Mouse (Mus musculus) Patski (cell line): ENCODE results near the gene Aff3. TPM values are rescaled to one million over a fixed set of nuclear protein-coding genes. Genes with fewer than 3 reads are reported as not detected.

Experiments
- ATAC-seq: fragments of 100-300 bp; one replicate; pipeline ENCODE4 v1.8.0; 2021
- CTCF ChIA-PET: fragments of 350-600 bp; sonication (Branson Sonifier 250); formaldehyde crosslinking; loops from one replicate; lab custom pipeline; 2022; ENCODE audit warnings: inconsistent platforms; lab: Charles Lee
- POLR2A ChIA-PET: fragments of 350-600 bp; sonication (Branson Sonifier 250); formaldehyde crosslinking; loops from one replicate; lab custom pipeline; 2022; ENCODE audit warnings: antibody characterized with exemption, inconsistent platforms; lab: Charles Lee
- DNase-seq: peaks from one replicate; pipeline ENCODE4 v3.0.0-alpha.2; 2011; ENCODE audit warnings: low read depth, low spot score
- H3K27me3 ChIP-seq: fragments of 371-371 bp; one replicate; pipeline ENCODE4 v1.5.1; 2021
- CTCF ChIP-seq: fragments of 100-300 bp; IDR thresholded peaks from one replicate; pipeline ENCODE4 v1.5.1; 2021
- in situ Hi-C: fragments of 300-500 bp; cut with MboI; formaldehyde crosslinking; loops from 3 replicates; pipeline ENCODE4 v1.11.1; 2018; ENCODE audit warnings: low pct_unique_long_range_greater_than_20kb, mixed read lengths
- polyA plus RNA-seq: library from polyadenylated mRNA; unstranded; gene quantifications from one replicate; pipeline ENCODE4 v1.2.3, GENCODE M21; 2021

Gene Aff3
- polyA plus RNA-seq, 1 experiment from 2014 or later: 0.39 TPM

- no peak for TF ChIP-seq CTCF
- peaks cover 14% of the 10 kb centered on the region for H3K27me3 ChIP-seq
- no peak for ATAC-seq
- POLR2A ChIA-PET: no interaction called here
- CTCF ChIA-PET: no interaction called here
- in situ Hi-C loops: no loop called here
- DNase-seq: no peak
Observed at GRCm38 (mm10) chr1:38679890-38680289, 15.1 kb upstream of the Aff3 start.

GRCm38 (mm10) chr1:38671756-38672155, 7.0 kb upstream of the Aff3 start:
- TF ChIP-seq CTCF: no peak
- DNase-seq: no peak
- H3K27me3 ChIP-seq: peaks cover 18% of the 10 kb centered on the region
- ChIA-PET CTCF (no interaction called here), POLR2A (no interaction called here)
- in situ Hi-C loops: no loop called here
- ATAC-seq: no peak

GRCm38 (mm10) chr1:38671019-38671418, 6.3 kb upstream of the Aff3 start:
- POLR2A ChIA-PET: no interaction called here
- no peak for ATAC-seq
- CTCF ChIA-PET: interaction anchor here (1.0 kb wide), 1 partner anchor 15 kb away, joined by 3 read pairs; no protein-coding TSS in a partner anchor
- no peak for TF ChIP-seq CTCF
- DNase-seq: no peak
- peaks cover 18% of the 10 kb centered on the region for H3K27me3 ChIP-seq
- in situ Hi-C loops: no loop called here

- DNase-seq (no peak), ATAC-seq (no peak)
- in situ Hi-C loops: no loop called here
- CTCF ChIA-PET: no interaction called here
- peaks cover 10% of the 10 kb centered on the region for H3K27me3 ChIP-seq
- no peak for TF ChIP-seq CTCF
- POLR2A ChIA-PET: no interaction called here
Observed at GRCm38 (mm10) chr1:38668327-38668726, 3.6 kb upstream of the Aff3 start.

- CTCF ChIA-PET: no interaction called here
- peaks cover 10% of the 10 kb centered on the region for H3K27me3 ChIP-seq
- TF ChIP-seq CTCF: no peak
- POLR2A ChIA-PET: no interaction called here
- in situ Hi-C loops: no loop called here
- ATAC-seq (no peak), DNase-seq (no peak)
Observed at GRCm38 (mm10) chr1:38667892-38668291, 3.1 kb upstream of the Aff3 start.

- DNase-seq (no peak), ATAC-seq (no peak)
- in situ Hi-C loops: no loop called here
- H3K27me3 ChIP-seq: peaks cover 10% of the 10 kb centered on the region
- CTCF ChIA-PET: no interaction called here
- POLR2A ChIA-PET: no interaction called here
- no peak for TF ChIP-seq CTCF
Observed at GRCm38 (mm10) chr1:38666766-38667118, 2.0 kb upstream of the Aff3 start.

- POLR2A ChIA-PET: no interaction called here
- in situ Hi-C loops: no loop called here
- peaks cover 7% of the 10 kb centered on the region for H3K27me3 ChIP-seq
- ATAC-seq (no peak), DNase-seq (no peak)
- CTCF ChIA-PET: no interaction called here
- TF ChIP-seq CTCF: no peak
Observed at GRCm38 (mm10) chr1:38666111-38666765, 1.5 kb upstream of the Aff3 start.

GRCm38 (mm10) chr1:38665611-38666010, 856 bp upstream of the Aff3 start:
- ChIA-PET CTCF (no interaction called here), POLR2A (no interaction called here)
- DNase-seq (no peak), ATAC-seq (no peak)
- TF ChIP-seq CTCF: no peak
- H3K27me3 ChIP-seq: peaks cover 3% of the 10 kb centered on the region
- in situ Hi-C loops: no loop called here

GRCm38 (mm10) chr1:38664261-38664660, 494 bp downstream of the Aff3 start:
- DNase-seq (no peak), ATAC-seq (no peak)
- ChIA-PET POLR2A (no interaction called here), CTCF (no interaction called here)
- TF ChIP-seq CTCF: no peak
- in situ Hi-C loops: no loop called here
- no peaks in the 10 kb centered on the region for H3K27me3 ChIP-seq

- CTCF ChIA-PET: no interaction called here
- POLR2A ChIA-PET: no interaction called here
- in situ Hi-C loops: no loop called here
- no peaks in the 10 kb centered on the region for H3K27me3 ChIP-seq
- ATAC-seq (no peak), DNase-seq (no peak)
- TF ChIP-seq CTCF: no peak
Observed at GRCm38 (mm10) chr1:38662616-38663193, 2.0 kb downstream of the Aff3 start.

- ATAC-seq (no peak), DNase-seq (no peak)
- CTCF ChIA-PET: interaction anchor here (2.0 kb wide), 1 partner anchor 473 kb away, joined by 7 read pairs; no protein-coding TSS in a partner anchor
- POLR2A ChIA-PET: interaction anchor here (0.6 kb wide), 1 partner anchor 23 kb away, joined by 3 read pairs; no protein-coding TSS in a partner anchor
- in situ Hi-C loops: no loop called here
- H3K27me3 ChIP-seq: no peaks in the 10 kb centered on the region
- TF ChIP-seq CTCF: no peak
Observed at GRCm38 (mm10) chr1:38658933-38659553, 5.7 kb downstream of the Aff3 start.
